Mouse (Mus musculus) heart, embryonic 16.5 days (tissue): ENCODE results near the gene Clcn7. TPM values are rescaled to one million over a fixed set of nuclear protein-coding genes. Genes with fewer than 3 reads are reported as not detected.

Experiments
- ATAC-seq: fragments of 200-750 bp; cut with Nextera tagmentation; replicated peaks from 2 replicates; pipeline ENCODE4 v1.8.0; 2017; ENCODE audit warnings: moderate number of reproducible peaks; ENCODE audit not compliant: insufficient read depth, low FRiP score; ENCODE audit errors: extremely low read depth
- H3K27ac ChIP-seq: fragments of 300-500 bp; sonication (generic); 2 replicates; pipeline ENCODE4 v1.5.1; 2014; ENCODE audit warnings: mild to moderate bottlenecking, low read length, control low read depth, moderate library complexity
- H3K27me3 ChIP-seq: fragments of 300-500 bp; sonication (generic); 2 replicates; pipeline ENCODE4 v1.6.1; 2014; ENCODE audit warnings: low read length, mixed read lengths; ENCODE audit not compliant: control insufficient read depth, insufficient read depth
- H3K36me3 ChIP-seq: fragments of 300-500 bp; sonication (generic); 2 replicates; pipeline ENCODE4 v1.6.1; 2014; ENCODE audit not compliant: control insufficient read depth, insufficient read depth
- H3K4me1 ChIP-seq: fragments of 300-500 bp; sonication (generic); 2 replicates; pipeline ENCODE4 v1.6.1; 2014; ENCODE audit warnings: low read length, mixed read lengths; ENCODE audit not compliant: control insufficient read depth, insufficient read depth
- H3K4me2 ChIP-seq: fragments of 300-500 bp; sonication (generic); 2 replicates; pipeline ENCODE4 v1.6.1; 2014; ENCODE audit warnings: low read depth, mild to moderate bottlenecking, control low read depth, low read length
- H3K4me3 ChIP-seq: fragments of 300-500 bp; sonication (generic); 2 replicates; pipeline ENCODE4 v1.5.1; 2014; ENCODE audit warnings: mild to moderate bottlenecking, control low read depth, low read length
- H3K9ac ChIP-seq: fragments of 300-500 bp; sonication (generic); 2 replicates; pipeline ENCODE4 v1.6.1; 2014; ENCODE audit warnings: low read length, control low read depth
- H3K9me3 ChIP-seq: fragments of 300-500 bp; sonication (generic); replicated peaks from 2 replicates; pipeline ENCODE4 v1.6.1; 2016; ENCODE audit warnings: low read length; ENCODE audit not compliant: control insufficient read depth
- WGBS: fragments of 180-500 bp; shearing (Covaris S2); extraction: QIAGEN DNeasy Blood & Tissue Kit; methylation state at CpG from one replicate; pipeline ENCODE4 v1.1.7; 2014; 5-methylcytosine and 5-hydroxymethylcytosine counted together
- polyA plus RNA-seq: library from polyadenylated mRNA; unstranded; fragments of >200 nt; fragmentation: Nextera tagmentation; extraction: Ambion mirVana; gene quantifications from 2 replicates; pipeline ENCODE4 v1.2.1, GENCODE M21; 2015

Gene Clcn7
- 16.1 and 19.2 TPM in 2 replicates for polyA plus RNA-seq

DNA sequence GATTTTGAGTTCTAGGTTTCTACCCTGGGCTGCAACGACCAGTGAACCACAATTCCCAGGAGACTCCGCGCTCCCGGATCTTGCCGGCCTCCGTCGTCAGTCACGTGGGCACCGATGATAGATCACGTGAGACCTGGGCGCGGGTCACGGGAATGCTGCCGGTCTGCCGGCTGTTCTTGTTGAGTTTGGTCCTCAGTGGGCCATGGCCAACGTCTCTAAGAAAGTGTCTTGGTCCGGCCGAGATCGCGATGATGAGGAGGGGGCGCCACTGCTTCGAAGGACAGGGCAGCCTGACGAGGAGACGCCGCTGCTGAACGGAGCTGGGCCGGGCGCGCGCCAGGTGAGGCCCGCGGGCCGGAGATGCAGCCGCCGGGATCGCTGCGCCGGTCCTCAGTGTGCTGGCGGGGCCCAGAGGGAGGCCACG, at the start of gene Clcn7:
Gene Clcn7, plus strand, starts transcription at position 117 of the 424 bp plus-strand sequence.
- no peaks in the 10 kb centered on the region for H3K27me3 ChIP-seq
- peaks cover 11% of the 10 kb centered on the region for H3K4me1 ChIP-seq
- no peaks in the 10 kb centered on the region for H3K36me3 ChIP-seq
- H3K4me2 ChIP-seq, result peak within 1 kb of the TSS; percentile 96
- H3K4me3 ChIP-seq, result peak within 1 kb of the TSS; percentile 98
- ATAC-seq, result peak; percentile 92
- peak within 1 kb of the TSS; percentile 91 for H3K9ac ChIP-seq
- H3K27ac ChIP-seq, result no peak within 1 kb of the TSS
- WGBS, result 0% methylated on average over 40 of the region's 40 CpGs
- H3K9me3 ChIP-seq, result no peaks in the 10 kb centered on the region

- H3K9ac ChIP-seq, result 0 out of 2 replicates have a peak within 1 kb of the TSS, but pooled peaks have one; percentile 13
- H3K4me2 ChIP-seq, result no peak within 1 kb of the TSS
- 14% methylated on average over 7 of the region's 7 CpGs for WGBS
Measured at GRCm38 (mm10) chr17:25083444-25083931, 49.7 kb upstream of the Clcn7 start, which contains the start of gene Tmem204. Tmem204 (minus strand) TSS chr17:25083591.

DNA sequence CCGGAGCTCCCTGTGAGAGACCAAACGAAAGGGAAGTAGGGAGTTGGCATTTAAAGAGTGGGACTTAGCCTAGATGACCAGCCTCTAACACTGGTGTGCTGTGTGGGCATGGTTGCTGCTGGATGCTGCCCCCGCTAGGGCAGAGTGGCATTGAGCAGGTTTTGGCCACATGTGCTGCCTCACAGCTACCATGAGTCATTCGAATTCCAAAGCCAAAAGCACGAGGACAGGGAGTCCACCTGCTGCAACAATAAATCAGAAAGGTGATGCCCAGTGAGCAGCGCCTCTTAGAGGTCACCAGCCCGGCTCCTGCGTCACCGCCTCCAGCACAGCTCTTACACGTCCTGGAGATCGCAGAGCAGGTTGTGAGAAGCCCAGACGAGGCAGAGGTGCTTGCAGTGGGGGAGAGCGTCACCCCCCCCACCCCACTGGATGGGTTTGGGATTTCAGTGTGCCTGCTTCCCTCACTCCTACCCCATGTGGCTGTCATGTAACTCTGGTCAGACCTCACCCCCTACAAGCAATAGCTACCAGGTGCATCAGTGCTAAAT, 48.3 kb upstream of the Clcn7 start:
- Histone ChIP-seq H3K4me3 (no peak overlapping the region), H3K27ac (no peak overlapping the region), H3K9me3 (no peaks in the 10 kb centered on the region), H3K4me2 (no peak overlapping the region), H3K27me3 (no peaks in the 10 kb centered on the region), H3K36me3 (0 out of 2 replicates have a peak, but pooled peaks cover 3% of the 10 kb centered on the region), H3K9ac (no peak overlapping the region), H3K4me1 (peaks cover 31% of the 10 kb centered on the region)
- 82% methylated on average over 13 of the region's 13 CpGs for WGBS
- no peak for ATAC-seq

More at GRCm38 (mm10) chr17:25083444-25083931, 49.7 kb upstream of the Clcn7 start, which contains the start of gene Tmem204:
- no peaks in the 10 kb centered on the region for H3K27me3 ChIP-seq
- 0 out of 2 replicates have a peak, but pooled peaks cover 3% of the 10 kb centered on the region for H3K36me3 ChIP-seq
- H3K27ac ChIP-seq, result peak within 1 kb of the TSS; percentile 83
- H3K4me1 ChIP-seq, result peaks cover 31% of the 10 kb centered on the region
- ATAC-seq, result peak; percentile 78
- H3K9me3 ChIP-seq, result no peaks in the 10 kb centered on the region
- no peak within 1 kb of the TSS for H3K4me3 ChIP-seq

- Histone ChIP-seq H3K36me3 (0 out of 2 replicates have a peak, but pooled peaks cover 3% of the 10 kb centered on the region), H3K4me2 (no peak overlapping the region), H3K9ac (no peak overlapping the region), H3K27me3 (no peaks in the 10 kb centered on the region), H3K4me3 (no peak overlapping the region), H3K27ac (no peak overlapping the region), H3K9me3 (no peaks in the 10 kb centered on the region), H3K4me1 (peaks cover 26% of the 10 kb centered on the region)
- ATAC-seq, result no peak
- WGBS, result 87% methylated on average over 7 of the region's 7 CpGs
Measured at GRCm38 (mm10) chr17:25086724-25087123, 46.5 kb upstream of the Clcn7 start.

GRCm38 (mm10) chr17:25089158-25089557, 44.0 kb upstream of the Clcn7 start:
- no peak overlapping the region for H3K4me2 ChIP-seq
- H3K9me3 ChIP-seq, result no peaks in the 10 kb centered on the region
- no peaks in the 10 kb centered on the region for H3K27me3 ChIP-seq
- H3K36me3 ChIP-seq, result peaks cover 7% of the 10 kb centered on the region; the same call in 1 of the 2 replicates
- 56% methylated on average over 10 of the region's 10 CpGs for WGBS
- H3K4me1 ChIP-seq, result peaks cover 3% of the 10 kb centered on the region
- H3K9ac ChIP-seq, result no peak overlapping the region
- no peak overlapping the region for H3K4me3 ChIP-seq
- no peak overlapping the region for H3K27ac ChIP-seq
- no peak for ATAC-seq

GRCm38 (mm10) chr17:25090450-25090849, 42.7 kb upstream of the Clcn7 start:
- Histone ChIP-seq H3K4me2 (no peak overlapping the region), H3K36me3 (peaks cover 7% of the 10 kb centered on the region; the same call in 1 of the 2 replicates), H3K9ac (no peak overlapping the region), H3K9me3 (no peaks in the 10 kb centered on the region), H3K27ac (no peak overlapping the region), H3K4me1 (no peaks in the 10 kb centered on the region), H3K4me3 (no peak overlapping the region), H3K27me3 (no peaks in the 10 kb centered on the region)
- 87% methylated on average over 10 of the region's 10 CpGs for WGBS
- ATAC-seq, result no peak

DNA sequence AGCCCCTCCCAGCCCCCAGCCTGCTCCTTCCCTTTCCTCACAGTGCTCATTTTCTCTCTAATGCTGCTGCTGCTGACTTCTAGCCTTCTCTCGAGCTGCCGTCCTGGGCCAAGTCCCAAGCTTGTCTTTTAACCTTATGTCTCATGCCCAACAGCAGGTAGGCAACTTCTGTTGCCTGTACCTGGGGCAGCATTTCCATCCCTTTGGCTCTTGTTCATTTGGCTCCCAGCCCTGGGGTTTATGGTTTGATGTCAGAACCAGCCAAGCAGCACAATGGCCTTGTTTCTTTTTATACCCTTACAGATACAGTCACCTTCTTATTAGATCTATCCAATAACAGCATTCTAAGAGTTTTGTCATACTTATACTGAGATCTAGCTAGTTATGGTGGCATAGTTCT, 37.0 kb upstream of the Clcn7 start:
- no peak for ATAC-seq
- Histone ChIP-seq H3K4me1 (no peaks in the 10 kb centered on the region), H3K27ac (no peak overlapping the region), H3K36me3 (peaks cover 25% of the 10 kb centered on the region), H3K9me3 (no peaks in the 10 kb centered on the region), H3K4me3 (no peak overlapping the region), H3K9ac (no peak overlapping the region), H3K27me3 (no peaks in the 10 kb centered on the region), H3K4me2 (no peak overlapping the region)
- WGBS, result 85% methylated on average over 2 of the region's 2 CpGs

DNA sequence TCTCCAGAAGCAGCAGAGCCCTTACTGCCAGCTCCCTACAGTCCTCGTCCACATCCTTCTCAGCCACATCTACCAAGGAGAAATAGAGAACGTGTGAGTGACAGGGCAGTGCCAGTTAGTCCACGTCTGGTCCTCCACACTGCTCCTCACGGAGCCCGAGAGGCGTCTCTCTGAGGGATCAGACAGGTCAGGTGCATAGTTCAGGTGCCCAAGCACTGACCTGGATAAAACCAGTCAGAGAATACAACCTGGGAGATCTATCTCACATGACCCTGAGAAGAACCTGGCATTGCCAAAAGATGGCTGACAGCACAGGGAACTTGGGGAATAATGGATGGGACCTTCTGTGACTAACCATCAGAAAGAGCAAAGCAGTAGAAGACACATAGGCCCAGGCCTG, 33.1 kb upstream of the Clcn7 start:
- Histone ChIP-seq H3K27ac (no peak overlapping the region), H3K4me2 (no peak overlapping the region), H3K4me3 (no peak overlapping the region), H3K9me3 (no peaks in the 10 kb centered on the region), H3K27me3 (no peaks in the 10 kb centered on the region), H3K36me3 (peaks cover 55% of the 10 kb centered on the region), H3K4me1 (no peaks in the 10 kb centered on the region), H3K9ac (no peak overlapping the region)
- 87% methylated on average over 6 of the region's 6 CpGs for WGBS
- no peak for ATAC-seq

GRCm38 (mm10) chr17:25101338-25101737, 31.9 kb upstream of the Clcn7 start:
- Histone ChIP-seq H3K36me3 (peaks cover 55% of the 10 kb centered on the region), H3K27me3 (no peaks in the 10 kb centered on the region), H3K27ac (no peak overlapping the region), H3K4me2 (no peak overlapping the region), H3K4me1 (no peaks in the 10 kb centered on the region), H3K9me3 (no peaks in the 10 kb centered on the region), H3K9ac (no peak overlapping the region), H3K4me3 (no peak overlapping the region)
- 87% methylated on average over 11 of the region's 11 CpGs for WGBS
- no peak for ATAC-seq
